Mouse (Mus musculus) cerebellum, adult 11 months (tissue): ENCODE data around the gene Megf11.

Experiments
- DNase-seq: peaks from one replicate; pipeline ENCODE4 v3.0.0; 2022

The Megf11 gene

GRCm38 (mm10) chr9:64395238-64395920, 10.0 kb downstream of the Megf11 start:
- DNase-seq, result no peak

- DNase-seq, result no peak
Observed at GRCm38 (mm10) chr9:64397108-64397507, 11.7 kb downstream of the Megf11 start.

- DNase-seq, result no peak
Observed at GRCm38 (mm10) chr9:64399121-64399520, 13.7 kb downstream of the Megf11 start.

- DNase-seq, result no peak
Observed at GRCm38 (mm10) chr9:64402141-64402540, 16.7 kb downstream of the Megf11 start.

- no peak for DNase-seq
Observed at GRCm38 (mm10) chr9:64406841-64407240, 21.4 kb downstream of the Megf11 start.

GRCm38 (mm10) chr9:64407390-64407970, 22.1 kb downstream of the Megf11 start:
- DNase-seq, result no peak

GRCm38 (mm10) chr9:64408821-64409220, 23.4 kb downstream of the Megf11 start:
- DNase-seq, result no peak

GRCm38 (mm10) chr9:64420471-64420870, 35.0 kb downstream of the Megf11 start:
- no peak for DNase-seq

- DNase-seq, result no peak
Observed at GRCm38 (mm10) chr9:64421986-64422616, 36.7 kb downstream of the Megf11 start.

GRCm38 (mm10) chr9:64423912-64424311, 38.5 kb downstream of the Megf11 start:
- no peak for DNase-seq

- no peak for DNase-seq
Observed at GRCm38 (mm10) chr9:64436121-64436520, 50.7 kb downstream of the Megf11 start.

GRCm38 (mm10) chr9:64440101-64440500, 54.7 kb downstream of the Megf11 start:
- no peak for DNase-seq

- DNase-seq, result no peak
Observed at GRCm38 (mm10) chr9:64445981-64446380, 60.6 kb downstream of the Megf11 start.

GRCm38 (mm10) chr9:64447070-64447469, 61.6 kb downstream of the Megf11 start:
- no peak for DNase-seq

- DNase-seq, result peak; percentile 55
Observed at GRCm38 (mm10) chr9:64447522-64447921, 62.1 kb downstream of the Megf11 start.

- DNase-seq, result no peak
Observed at GRCm38 (mm10) chr9:64452769-64453168, 67.3 kb downstream of the Megf11 start.

- DNase-seq, result no peak
Observed at GRCm38 (mm10) chr9:64454196-64454595, 68.8 kb downstream of the Megf11 start.

- DNase-seq, result no peak
Observed at GRCm38 (mm10) chr9:64455910-64456309, 70.5 kb downstream of the Megf11 start.

- DNase-seq, result no peak
Observed at GRCm38 (mm10) chr9:64457596-64457995, 72.2 kb downstream of the Megf11 start.

- DNase-seq, result no peak
Observed at GRCm38 (mm10) chr9:64461568-64462308, 76.3 kb downstream of the Megf11 start.

GRCm38 (mm10) chr9:64462870-64463269, 77.4 kb downstream of the Megf11 start:
- no peak for DNase-seq

- DNase-seq, result peak; percentile 37
Observed at GRCm38 (mm10) chr9:64466090-64466489, 80.7 kb downstream of the Megf11 start.

GRCm38 (mm10) chr9:64466564-64466963, 81.1 kb downstream of the Megf11 start:
- DNase-seq, result peak; percentile 56

GRCm38 (mm10) chr9:64470806-64471205, 85.4 kb downstream of the Megf11 start:
- DNase-seq, result no peak
